Comparison of ENCODE assay signal across 8 mouse cellular contexts in the genomic region with DNA sequence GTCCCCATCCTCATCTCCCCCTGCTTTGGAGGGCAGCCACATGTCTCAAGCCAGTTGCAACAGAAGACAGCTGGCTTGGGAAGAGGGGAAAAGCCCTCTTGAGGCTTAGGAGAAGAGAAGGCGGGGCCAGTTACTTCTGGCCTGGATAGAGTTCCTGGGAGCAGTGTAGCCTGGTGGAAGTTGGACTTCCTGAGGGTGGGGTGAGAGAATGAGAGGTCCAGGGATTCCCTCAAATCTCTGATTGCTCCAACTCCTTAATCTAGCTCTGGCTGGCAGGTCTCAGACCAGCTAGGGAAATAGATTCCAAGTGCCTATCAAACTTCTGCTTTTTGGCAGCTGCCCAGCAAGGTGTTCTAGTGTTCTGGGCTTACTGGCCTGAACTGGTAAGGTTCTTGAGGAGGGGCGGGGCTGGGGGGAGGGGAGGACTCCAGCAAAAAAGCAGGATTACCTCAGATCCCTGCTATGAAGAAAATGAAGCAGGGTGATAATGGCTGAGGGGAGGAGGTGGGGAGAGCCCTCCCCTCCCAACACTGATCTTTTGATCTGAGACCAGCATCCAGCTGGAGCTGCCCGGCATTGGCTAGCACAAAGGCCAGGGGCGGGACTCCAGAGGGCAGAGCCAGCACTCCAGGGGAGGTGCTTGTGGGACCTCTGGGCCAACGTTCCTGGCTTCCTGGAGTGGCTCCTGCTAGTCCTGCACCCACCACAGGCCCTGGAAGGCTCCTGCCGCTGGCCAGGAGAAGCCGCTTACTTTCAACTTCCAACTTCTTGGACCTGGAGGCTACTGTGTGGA.
DNase-seq lines count a peak whose midpoint lies in the region; ATAC-seq and TF ChIP-seq lines count a peak whose summit lies in the region.

No protein-coding gene starts in this region.

- no peak overlapping the region for H3K4me2 ChIP-seq in hindbrain, embryonic 14.5 days (replicated peaks)
- no peak overlapping the region for H3K4me2 ChIP-seq in midbrain, embryonic 16.5 days (ENCODE audit: low read length)

- H3K9ac ChIP-seq in ES-E14 (ENCODE audit: insufficient read depth, low read depth, low read length, poor library complexity, severe bottlenecking) = no peak overlapping the region
- no peak overlapping the region for H3K9ac ChIP-seq in hindbrain, embryonic 14.5 days
- H3K9ac ChIP-seq in midbrain, embryonic 16.5 days (ENCODE audit: low read depth, low read length) = 0 out of 2 replicates have a peak overlapping the region, but pooled peaks have one; percentile 11

- peaks cover 9 to 33% of the 10 kb centered on the region in 2 experiments; a peak in 2 of 4 replicates for H3K4me1 ChIP-seq in ES-E14 (ENCODE audit: control insufficient read depth in 2 of 2, insufficient read depth in 2 of 2, low read length in 2 of 2, poor library complexity in 1 of 2)
- peaks cover 73% of the 10 kb centered on the region for H3K4me1 ChIP-seq in hindbrain, embryonic 14.5 days (replicated peaks; ENCODE audit: control insufficient read depth, insufficient read depth, low read length)
- peaks cover 50% of the 10 kb centered on the region for H3K4me1 ChIP-seq in midbrain, embryonic 16.5 days (ENCODE audit: control insufficient read depth, insufficient read depth, low read length)

- H3K27ac ChIP-seq in ES-E14 (ENCODE audit: insufficient read depth, low read depth, low read length, poor library complexity, severe bottlenecking) = peak overlapping the region; percentile 2; the same call in 1 of the 2 replicates
- no peak overlapping the region for H3K27ac ChIP-seq in hindbrain, embryonic 14.5 days
- H3K27ac ChIP-seq in midbrain, embryonic 16.5 days (ENCODE audit: low read length) = no peak overlapping the region

- no peaks in the 10 kb centered on the region for H3K9me3 ChIP-seq in ES-E14 (ENCODE audit: control insufficient read depth, insufficient read depth, low read depth, low read length)
- H3K9me3 ChIP-seq in hindbrain, embryonic 14.5 days (ENCODE audit: control insufficient read depth, low read length) = no peaks in the 10 kb centered on the region
- no peaks in the 10 kb centered on the region for H3K9me3 ChIP-seq in midbrain, embryonic 16.5 days (replicated peaks; ENCODE audit: control insufficient read depth, low read length, poor library complexity, severe bottlenecking)

- H3K36me3 ChIP-seq in ES-E14 (ENCODE audit: control insufficient read depth, insufficient read depth, low read length, poor library complexity, severe bottlenecking) = no peaks in the 10 kb centered on the region; the same call in 1 of the 2 replicates
- H3K36me3 ChIP-seq in hindbrain, embryonic 14.5 days (replicated peaks; ENCODE audit: control insufficient read depth, insufficient read depth) = no peaks in the 10 kb centered on the region
- H3K36me3 ChIP-seq in midbrain, embryonic 16.5 days (ENCODE audit: control insufficient read depth, insufficient read depth, low read length) = no peaks in the 10 kb centered on the region

- WGBS in hindbrain, embryonic 14.5 days = 18% methylated on average over 7 of the region's 7 CpGs
- 22% methylated on average over 7 of the region's 7 CpGs for WGBS in midbrain, embryonic 16.5 days

- ATAC-seq in hindbrain, embryonic 14.5 days (ENCODE audit: low FRiP score) = peak; percentile 22; the same call in 1 of the 2 replicates
- 0 out of 2 replicates have a peak, but pooled peaks have one; percentile 16 for ATAC-seq in midbrain, embryonic 16.5 days
- no peak for ATAC-seq in activated CD4-positive, CD25-positive, alpha-beta regulatory T cell, adult 4 months

- no peak overlapping the region for H3K4me3 ChIP-seq in ES-E14 (ENCODE audit: insufficient read depth in 1 of 2, low read depth in 1 of 2, low read length in 2 of 2, poor library complexity in 1 of 2, severe bottlenecking in 1 of 2)
- H3K4me3 ChIP-seq in hindbrain, embryonic 14.5 days (replicated peaks; ENCODE audit: low read length) = no peak overlapping the region
- no peak overlapping the region for H3K4me3 ChIP-seq in midbrain, embryonic 16.5 days (ENCODE audit: low read depth, low read length)

- H3K27me3 ChIP-seq in hindbrain, embryonic 14.5 days (ENCODE audit: control insufficient read depth, insufficient read depth, low read length) = no peaks in the 10 kb centered on the region
- H3K27me3 ChIP-seq in midbrain, embryonic 16.5 days (ENCODE audit: control insufficient read depth, insufficient read depth, low read depth, low read length) = no peaks in the 10 kb centered on the region

- DNase-seq in ES-E14 (ENCODE audit: low read depth, low spot score) (peak; percentile 80), liver (peak; percentile 75)
- peak; percentile 78 for DNase-seq in brain, adult 2 months (ENCODE audit: low read depth, low spot score)
- DNase-seq in gastrocnemius, adult 8-10 months (ENCODE audit: low spot score in 2 of 2) = peak; percentile 44 to 70
- no peak for DNase-seq in hindbrain, embryonic 14.5 days (ENCODE audit: low spot score)
- DNase-seq in right cerebral cortex, postnatal 14 days = no peak

- in situ Hi-C loops in ES-E14 (cut with MboI; ENCODE audit: low sequenced_read_pairs in 2 of 2, unreplicated experiment in 2 of 2) = no loop called here

TF ChIP-seq in ES-E14, 5 proteins besides CTCF, POLR2A, EP300 and RAD21:
- TF ChIP-seq HCFC1 (IDR thresholded peaks at IDR 0.05; ENCODE audit: borderline replicate concordance, insufficient read depth, low read length) = no peak
- TF ChIP-seq MAFK (IDR thresholded peaks at IDR 0.05; ENCODE audit: insufficient read depth, low read depth, low read length) = no peak
- no peak for TF ChIP-seq ZNF384 (IDR thresholded peaks at IDR 0.05; ENCODE audit: low read depth, low read length)
- no peak for TF ChIP-seq CHD2 (IDR thresholded peaks at IDR 0.05; ENCODE audit: low read depth, low read length)
- TF ChIP-seq ZC3H11A (IDR thresholded peaks at IDR 0.05; ENCODE audit: borderline replicate concordance, low read depth, low read length) = no peak

Comparison
In these comparisons a context has a peak if more than half of its experiments do, and no peak if none do; other contexts are left out.
1. DNase-seq: peak in ES-E14 (single experiment), brain, adult 2 months (single experiment), gastrocnemius, adult 8-10 months (2 of 2) and liver (single experiment); none in hindbrain, embryonic 14.5 days (single experiment) and right cerebral cortex, postnatal 14 days (single experiment).